Mouse (Mus musculus): ENCODE measurements at regions not wholly inside any gene's neighbourhood (a gene's known extent, or its start where the extent isn't known, plus 50 kb on each side); places are given as distances from the start of the nearest gene placed in this dataset.

- TF ChIP-seq HCFC1 (IDR thresholded peaks at IDR 0.05; ENCODE audit: low read depth, low read length), result no peak
- TF ChIP-seq MAX (IDR thresholded peaks at IDR 0.05; ENCODE audit: low read length), result no peak
- no peak for TF ChIP-seq ZMIZ1 (IDR thresholded peaks at IDR 0.05; ENCODE audit: low read depth, low read length)
- TF ChIP-seq NRF1 (IDR thresholded peaks at IDR 0.05; ENCODE audit: insufficient read depth, low read depth, low read length, poor library complexity, severe bottlenecking), result no peak
- TF ChIP-seq E2F4 (IDR thresholded peaks at IDR 0.05; ENCODE audit: borderline replicate concordance, low read depth, low read length), result no peak
- Histone ChIP-seq H3K9me3 (replicated peaks; ENCODE audit: insufficient read depth, low read length) (no peaks in the 10 kb centered on the region), H3K79me2 (ENCODE audit: control insufficient read depth, insufficient read depth, low read length, poor library complexity) (no peaks in the 10 kb centered on the region), H3K36me3 (ENCODE audit: control insufficient read depth in 1 of 2, insufficient read depth in 2 of 2, low read length in 2 of 2) (no peaks in the 10 kb centered on the region), H3K27me3 (ENCODE audit: control insufficient read depth in 1 of 2, insufficient read depth in 2 of 2, low read length in 2 of 2) (no peaks in the 10 kb centered on the region), H3K4me3 (ENCODE audit: control insufficient read depth in 1 of 2, insufficient read depth in 1 of 2, low read depth in 2 of 2, low read length in 2 of 2) (no peak overlapping the region), H3K4me1 (ENCODE audit: control insufficient read depth in 1 of 2, insufficient read depth in 2 of 2, low read length in 2 of 2) (no peaks in the 10 kb centered on the region), H3K9ac (ENCODE audit: control insufficient read depth, low read depth, low read length, poor library complexity, severe bottlenecking) (no peak overlapping the region), H3K27ac (ENCODE audit: control insufficient read depth, low read depth, low read length) (no peak overlapping the region)
- DNase-seq (ENCODE audit: low read depth, low spot score), result no peak
Measured at GRCm38 (mm10) chr11:111281237-111282160, 215.5 kb downstream of the Kcnj2 start.

GRCm38 (mm10) chr11:111282283-111282682 lies 216.3 kb downstream of the Kcnj2 start:
- Histone ChIP-seq H3K9ac (ENCODE audit: control insufficient read depth, low read depth, low read length, poor library complexity, severe bottlenecking) (no peak overlapping the region), H3K4me1 (ENCODE audit: control insufficient read depth in 1 of 2, insufficient read depth in 2 of 2, low read length in 2 of 2) (no peaks in the 10 kb centered on the region), H3K9me3 (replicated peaks; ENCODE audit: insufficient read depth, low read length) (no peaks in the 10 kb centered on the region), H3K79me2 (ENCODE audit: control insufficient read depth, insufficient read depth, low read length, poor library complexity) (no peaks in the 10 kb centered on the region), H3K4me3 (ENCODE audit: control insufficient read depth in 1 of 2, insufficient read depth in 1 of 2, low read depth in 2 of 2, low read length in 2 of 2) (no peak overlapping the region), H3K27me3 (ENCODE audit: control insufficient read depth in 1 of 2, insufficient read depth in 2 of 2, low read length in 2 of 2) (no peaks in the 10 kb centered on the region), H3K27ac (ENCODE audit: control insufficient read depth, low read depth, low read length) (no peak overlapping the region), H3K36me3 (ENCODE audit: control insufficient read depth in 1 of 2, insufficient read depth in 2 of 2, low read length in 2 of 2) (no peaks in the 10 kb centered on the region)
- no peak for DNase-seq (ENCODE audit: low read depth, low spot score)
- TF ChIP-seq JUND (IDR thresholded peaks at IDR 0.05; ENCODE audit: low read depth, low read length) (no peak), SMC3 (IDR thresholded peaks at IDR 0.05; ENCODE audit: low read depth, low read length) (no peak), BHLHE40 (IDR thresholded peaks at IDR 0.05; ENCODE audit: borderline replicate concordance, low read depth, low read length) (no peak), SIN3A (IDR thresholded peaks at IDR 0.05; ENCODE audit: low read length) (no peak), MXI1 (IDR thresholded peaks at IDR 0.05; ENCODE audit: low read depth, low read length) (no peak), MAFK (IDR thresholded peaks at IDR 0.05; ENCODE audit: borderline replicate concordance, low read depth, low read length) (no peak), MYB (IDR thresholded peaks at IDR 0.05; ENCODE audit: low read depth, low read length) (no peak), TAL1 (IDR thresholded peaks at IDR 0.05; ENCODE audit: low read length) (no peak), ZMIZ1 (IDR thresholded peaks at IDR 0.05; ENCODE audit: low read depth, low read length) (no peak), POLR2AphosphoS2 (IDR thresholded peaks at IDR 0.05; ENCODE audit: low read length) (no peak), CTCF (IDR thresholded peaks at IDR 0.05 in 2 of 3, conservative IDR thresholded peaks at IDR 0.05 in 1 of 3; ENCODE audit: control insufficient read depth in 1 of 3, insufficient read depth in 1 of 3, low read depth in 2 of 3, low read length in 3 of 3, poor library complexity in 1 of 3, severe bottlenecking in 1 of 3) (no peak), TCF12 (IDR thresholded peaks at IDR 0.05; ENCODE audit: low read depth, low read length) (no peak), MAZ (IDR thresholded peaks at IDR 0.05; ENCODE audit: low read depth, low read length) (no peak), ETS1 (IDR thresholded peaks at IDR 0.05; ENCODE audit: low read depth, low read length) (no peak), ZNF384 (IDR thresholded peaks at IDR 0.05; ENCODE audit: low read depth, low read length) (no peak), ELF1 (IDR thresholded peaks at IDR 0.05; ENCODE audit: low read depth, low read length) (no peak), MEF2A (IDR thresholded peaks at IDR 0.05; ENCODE audit: extremely low read depth, insufficient replicate concordance, low read depth, low read length, poor library complexity, severe bottlenecking) (no peak), RAD21 (IDR thresholded peaks at IDR 0.05; ENCODE audit: low read depth, low read length) (no peak)
